Mouse (Mus musculus) hindbrain, embryonic 10.5 days (tissue): ENCODE results near the gene Slc35f1. TPM values are rescaled to one million over a fixed set of nuclear protein-coding genes. Genes with fewer than 3 reads are reported as not detected.
A peak's percentile ranks its signal among the peaks of the same experiment; 100 is the strongest.

Experiments used
- DNase-seq: peaks from one replicate; pipeline ENCODE4 v3.0.0-alpha.2; 2017; ENCODE audit warnings: low spot score
- H3K27ac ChIP-seq: fragments of 300-500 bp; sonication (generic); 2 replicates; pipeline ENCODE4 v1.5.1; 2016; ENCODE audit warnings: mild to moderate bottlenecking, moderate library complexity
- H3K27me3 ChIP-seq: fragments of 300-500 bp; sonication (generic); 2 replicates; pipeline ENCODE4 v1.6.1; 2016; ENCODE audit warnings: mild to moderate bottlenecking; ENCODE audit not compliant: poor library complexity, insufficient read depth, severe bottlenecking
- H3K36me3 ChIP-seq: fragments of 300-500 bp; sonication (generic); 2 replicates; pipeline ENCODE4 v1.6.1; 2016; ENCODE audit warnings: mild to moderate bottlenecking, moderate library complexity
- H3K4me1 ChIP-seq: fragments of 300-500 bp; sonication (generic); replicated peaks from 2 replicates; pipeline ENCODE4 v1.6.1; 2016; ENCODE audit warnings: mild to moderate bottlenecking
- H3K4me3 ChIP-seq: fragments of 300-500 bp; sonication (generic); 2 replicates; pipeline ENCODE4 v1.5.1; 2016; ENCODE audit warnings: mild to moderate bottlenecking, moderate library complexity
- H3K9me3 ChIP-seq: fragments of 300-500 bp; sonication (generic); 2 replicates; pipeline ENCODE4 v1.6.1; 2016; ENCODE audit warnings: mild to moderate bottlenecking, moderate library complexity
- WGBS: fragments of 180-500 bp; shearing (Covaris S2); methylation state at CpG from one replicate; pipeline ENCODE4 v1.1.7; 2016; 5-methylcytosine and 5-hydroxymethylcytosine counted together
- polyA plus RNA-seq: library from polyadenylated mRNA; unstranded; fragments of >200 nt; fragmentation: Nextera tagmentation; extraction: Ambion mirVana; gene quantifications from 2 replicates; pipeline ENCODE4 v1.2.1, GENCODE M21; 2016

Slc35f1 gene
- polyA plus RNA-seq, 1 experiment from 2014 or later = 12.6 TPM

- peak overlapping the region; percentile 26 for H3K4me3 ChIP-seq
- DNase-seq = peak; percentile 91
- WGBS = 4% methylated on average over 10 of the region's 10 CpGs
- no peaks in the 10 kb centered on the region for H3K36me3 ChIP-seq
- no peaks in the 10 kb centered on the region for H3K27me3 ChIP-seq
- peak overlapping the region; percentile 84 for H3K27ac ChIP-seq
- no peaks in the 10 kb centered on the region for H3K9me3 ChIP-seq
- H3K4me1 ChIP-seq = peaks cover 20% of the 10 kb centered on the region
Measured at GRCm38 (mm10) chr10:52742671-52743379, 52.5 kb downstream of the Slc35f1 start.

GRCm38 (mm10) chr10:52743831-52744230, 53.5 kb downstream of the Slc35f1 start:
- no peak for DNase-seq
- Histone ChIP-seq H3K27ac (peak overlapping the region; percentile 84), H3K27me3 (no peaks in the 10 kb centered on the region), H3K4me1 (peaks cover 27% of the 10 kb centered on the region), H3K9me3 (no peaks in the 10 kb centered on the region), H3K36me3 (no peaks in the 10 kb centered on the region), H3K4me3 (no peak overlapping the region)
- WGBS = 72% methylated on average over 3 of the region's 3 CpGs

GRCm38 (mm10) chr10:52748028-52748597, 57.8 kb downstream of the Slc35f1 start:
- no peaks in the 10 kb centered on the region for H3K9me3 ChIP-seq
- no peaks in the 10 kb centered on the region for H3K36me3 ChIP-seq
- H3K27me3 ChIP-seq = no peaks in the 10 kb centered on the region
- H3K27ac ChIP-seq = peak overlapping the region; percentile 36; the same call in 1 of the 2 replicates
- 61% methylated on average over 4 of the region's 4 CpGs for WGBS
- DNase-seq = no peak
- H3K4me3 ChIP-seq = no peak overlapping the region
- peaks cover 18% of the 10 kb centered on the region for H3K4me1 ChIP-seq

- peak; percentile 29 for DNase-seq
- no peak overlapping the region for H3K27ac ChIP-seq
- H3K27me3 ChIP-seq = no peaks in the 10 kb centered on the region
- H3K36me3 ChIP-seq = no peaks in the 10 kb centered on the region
- 60% methylated on average over 13 of the region's 13 CpGs for WGBS
- H3K4me1 ChIP-seq = peaks cover 7% of the 10 kb centered on the region; the same call in 1 of the 2 replicates
- no peak overlapping the region for H3K4me3 ChIP-seq
- no peaks in the 10 kb centered on the region for H3K9me3 ChIP-seq
Measured at GRCm38 (mm10) chr10:52755949-52756679, 65.8 kb downstream of the Slc35f1 start.

- no peak for DNase-seq
- 89% methylated on average over 4 of the region's 4 CpGs for WGBS
- H3K4me1 ChIP-seq = peaks cover 7% of the 10 kb centered on the region; the same call in 1 of the 2 replicates
- H3K4me3 ChIP-seq = no peak overlapping the region
- H3K36me3 ChIP-seq = no peaks in the 10 kb centered on the region
- no peak overlapping the region for H3K27ac ChIP-seq
- no peaks in the 10 kb centered on the region for H3K9me3 ChIP-seq
- no peaks in the 10 kb centered on the region for H3K27me3 ChIP-seq
Measured at GRCm38 (mm10) chr10:52757496-52758260, 67.3 kb downstream of the Slc35f1 start.

GRCm38 (mm10) chr10:52758589-52758988, 68.3 kb downstream of the Slc35f1 start:
- Histone ChIP-seq H3K27ac (no peak overlapping the region), H3K4me1 (peaks cover 7% of the 10 kb centered on the region; the same call in 1 of the 2 replicates), H3K9me3 (no peaks in the 10 kb centered on the region), H3K27me3 (no peaks in the 10 kb centered on the region), H3K36me3 (no peaks in the 10 kb centered on the region), H3K4me3 (no peak overlapping the region)
- WGBS = 45% methylated on average over 4 of the region's 4 CpGs
- no peak for DNase-seq

- Histone ChIP-seq H3K4me1 (peaks cover 7% of the 10 kb centered on the region; the same call in 1 of the 2 replicates), H3K9me3 (no peaks in the 10 kb centered on the region), H3K27ac (no peak overlapping the region), H3K36me3 (no peaks in the 10 kb centered on the region), H3K27me3 (no peaks in the 10 kb centered on the region), H3K4me3 (no peak overlapping the region)
- 90% methylated on average over 1 of the region's 1 CpGs for WGBS
- no peak for DNase-seq
Measured at GRCm38 (mm10) chr10:52760527-52760926, 70.2 kb downstream of the Slc35f1 start.

GRCm38 (mm10) chr10:52779926-52780485, 89.7 kb downstream of the Slc35f1 start:
- Histone ChIP-seq H3K4me3 (no peak overlapping the region), H3K4me1 (0 out of 2 replicates have a peak, but pooled peaks cover 5% of the 10 kb centered on the region), H3K27ac (no peak overlapping the region), H3K36me3 (no peaks in the 10 kb centered on the region), H3K27me3 (no peaks in the 10 kb centered on the region), H3K9me3 (peaks cover 5% of the 10 kb centered on the region; the same call in 1 of the 2 replicates)
- no peak for DNase-seq
- 73% methylated on average over 4 of the region's 4 CpGs for WGBS

GRCm38 (mm10) chr10:52787075-52787474, 96.7 kb downstream of the Slc35f1 start:
- no peak overlapping the region for H3K4me3 ChIP-seq
- no peak overlapping the region for H3K27ac ChIP-seq
- DNase-seq = no peak
- H3K9me3 ChIP-seq = no peaks in the 10 kb centered on the region
- 87% methylated on average over 2 of the region's 2 CpGs for WGBS
- H3K4me1 ChIP-seq = no peaks in the 10 kb centered on the region
- H3K36me3 ChIP-seq = no peaks in the 10 kb centered on the region
- no peaks in the 10 kb centered on the region for H3K27me3 ChIP-seq

- WGBS = 67% methylated on average over 6 of the region's 6 CpGs
- H3K36me3 ChIP-seq = no peaks in the 10 kb centered on the region
- DNase-seq = no peak
- no peak overlapping the region for H3K4me3 ChIP-seq
- no peaks in the 10 kb centered on the region for H3K4me1 ChIP-seq
- no peaks in the 10 kb centered on the region for H3K9me3 ChIP-seq
- no peaks in the 10 kb centered on the region for H3K27me3 ChIP-seq
- H3K27ac ChIP-seq = no peak overlapping the region
Measured at GRCm38 (mm10) chr10:52791560-52791959, 101.2 kb downstream of the Slc35f1 start.

- WGBS = 49% methylated on average over 4 of the region's 4 CpGs
- no peak overlapping the region for H3K27ac ChIP-seq
Measured at GRCm38 (mm10) chr10:52797454-52797853, 107.1 kb downstream of the Slc35f1 start.

GRCm38 (mm10) chr10:52807808-52808207, 117.5 kb downstream of the Slc35f1 start:
- no peak for DNase-seq
- H3K27me3 ChIP-seq = no peaks in the 10 kb centered on the region
- 44% methylated on average over 2 of the region's 2 CpGs for WGBS
- no peaks in the 10 kb centered on the region for H3K36me3 ChIP-seq
- H3K9me3 ChIP-seq = no peaks in the 10 kb centered on the region
- H3K4me3 ChIP-seq = no peak overlapping the region
- H3K4me1 ChIP-seq = peaks cover 7% of the 10 kb centered on the region; the same call in 1 of the 2 replicates
- H3K27ac ChIP-seq = no peak overlapping the region

More at GRCm38 (mm10) chr10:52797454-52797853, 107.1 kb downstream of the Slc35f1 start:
- Histone ChIP-seq H3K9me3 (no peaks in the 10 kb centered on the region), H3K4me1 (peaks cover 6% of the 10 kb centered on the region; the same call in 1 of the 2 replicates), H3K4me3 (no peak overlapping the region), H3K27me3 (no peaks in the 10 kb centered on the region), H3K36me3 (no peaks in the 10 kb centered on the region)
- DNase-seq = no peak
